Mouse (Mus musculus) kidney, adult 10 weeks (tissue): ENCODE measurements around the gene Zfp101. TPM values are rescaled to one million over a fixed set of nuclear protein-coding genes. Genes with fewer than 3 reads are reported as not detected.

Experiments
- polyA plus RNA-seq: library from polyadenylated mRNA; stranded (reverse); fragments of 350-450 nt; fragmentation: Illumina TruSeq; extraction: RNeasy Lipid Tissue Mini Kit (QIAGEN cat#74804); gene quantifications from one replicate; pipeline ENCODE4 v1.2.3, GENCODE M21; 2014; ENCODE audit warnings: low read depth, low replicate concordance

Gene Zfp101
- 28.3 TPM for polyA plus RNA-seq

DNA sequence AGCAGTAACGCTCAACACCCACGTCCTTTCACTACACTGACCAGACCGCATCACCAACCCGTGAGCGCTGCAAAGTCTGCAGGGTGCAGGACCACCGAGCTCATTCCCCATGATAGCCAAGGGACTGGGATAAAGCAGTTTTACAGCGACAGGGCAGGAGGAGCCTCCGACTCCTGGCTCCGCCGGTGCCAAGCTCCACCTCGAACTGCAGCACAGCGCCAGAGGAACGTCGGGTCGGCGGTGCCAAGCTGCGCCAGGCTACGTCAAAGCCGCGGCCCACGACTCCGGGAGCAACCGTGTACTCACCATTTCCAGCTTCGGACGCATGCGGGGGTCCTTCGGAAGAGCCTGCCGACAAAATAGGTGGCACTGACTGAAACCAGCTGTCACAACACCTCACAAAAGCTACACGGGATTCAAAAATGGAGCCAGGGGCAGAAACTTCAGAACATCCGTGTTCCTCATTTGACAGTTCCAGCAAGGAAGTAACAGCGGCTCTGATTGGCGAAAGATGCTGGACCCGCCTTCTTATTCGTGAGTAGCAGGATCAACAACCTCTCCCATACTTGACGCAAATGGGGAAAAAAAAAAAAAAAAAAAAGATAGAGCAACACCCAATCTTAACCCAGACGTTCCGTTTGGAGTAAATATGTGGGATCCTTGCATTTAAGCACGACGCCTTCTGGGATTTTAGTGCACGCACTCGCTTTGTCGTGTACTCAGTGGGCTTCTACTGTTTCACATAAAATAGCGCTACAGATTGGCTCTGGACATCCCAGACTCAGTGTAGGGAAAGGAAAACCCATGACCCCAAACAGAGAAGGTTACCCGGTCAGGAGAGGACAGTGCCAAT is at the start of gene Zfp101:
Gene Zfp101, minus strand, starts transcription at position 460 of the 853 bp plus-strand sequence.

DNA sequence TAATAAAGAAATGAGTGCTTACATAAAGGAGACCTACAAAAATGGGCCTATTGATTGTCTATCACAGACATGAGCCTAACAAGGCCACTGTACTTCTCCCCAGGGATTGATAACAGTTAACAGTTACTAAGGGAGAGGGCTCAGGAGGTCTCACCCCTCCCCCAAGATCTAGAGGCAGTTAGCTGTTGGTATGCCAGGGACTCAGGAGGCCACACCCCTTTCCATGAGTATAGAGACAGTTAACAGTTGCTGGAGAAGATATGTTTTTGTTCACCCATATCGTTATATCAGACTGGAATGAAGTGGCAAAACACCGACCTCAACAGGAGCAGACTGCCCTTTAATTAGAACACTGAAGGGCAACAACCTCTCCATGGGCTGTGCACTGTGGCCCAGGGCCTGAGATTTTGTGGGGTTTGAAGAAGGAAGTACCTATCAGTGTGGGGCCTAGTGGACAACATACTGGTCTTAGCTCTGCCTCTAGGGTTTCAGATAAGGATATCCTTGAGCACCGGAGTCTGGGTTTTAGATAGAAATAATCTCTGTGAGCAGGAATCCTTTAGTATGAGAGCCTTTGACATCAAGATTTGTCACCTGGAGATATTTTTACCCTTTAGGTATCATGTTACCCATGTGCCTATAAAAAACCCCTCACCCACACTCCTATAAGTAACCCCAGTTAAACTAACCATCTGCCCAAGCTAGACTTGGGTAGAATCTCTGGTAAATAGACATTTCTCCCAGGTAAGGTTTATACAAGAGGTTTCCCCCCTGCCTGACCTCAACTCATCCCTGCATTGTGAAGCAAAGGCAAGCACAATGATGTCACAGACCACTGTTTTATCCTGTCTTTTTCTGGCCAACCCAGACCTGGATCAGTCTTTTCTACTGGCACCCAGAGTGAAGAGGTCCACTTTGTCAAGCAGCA is 37.8 kb upstream of the Zfp101 start, which contains the start of gene Actl9:
Gene Actl9, plus strand, starts transcription at position 878 of the 928 bp plus-strand sequence.

DNA sequence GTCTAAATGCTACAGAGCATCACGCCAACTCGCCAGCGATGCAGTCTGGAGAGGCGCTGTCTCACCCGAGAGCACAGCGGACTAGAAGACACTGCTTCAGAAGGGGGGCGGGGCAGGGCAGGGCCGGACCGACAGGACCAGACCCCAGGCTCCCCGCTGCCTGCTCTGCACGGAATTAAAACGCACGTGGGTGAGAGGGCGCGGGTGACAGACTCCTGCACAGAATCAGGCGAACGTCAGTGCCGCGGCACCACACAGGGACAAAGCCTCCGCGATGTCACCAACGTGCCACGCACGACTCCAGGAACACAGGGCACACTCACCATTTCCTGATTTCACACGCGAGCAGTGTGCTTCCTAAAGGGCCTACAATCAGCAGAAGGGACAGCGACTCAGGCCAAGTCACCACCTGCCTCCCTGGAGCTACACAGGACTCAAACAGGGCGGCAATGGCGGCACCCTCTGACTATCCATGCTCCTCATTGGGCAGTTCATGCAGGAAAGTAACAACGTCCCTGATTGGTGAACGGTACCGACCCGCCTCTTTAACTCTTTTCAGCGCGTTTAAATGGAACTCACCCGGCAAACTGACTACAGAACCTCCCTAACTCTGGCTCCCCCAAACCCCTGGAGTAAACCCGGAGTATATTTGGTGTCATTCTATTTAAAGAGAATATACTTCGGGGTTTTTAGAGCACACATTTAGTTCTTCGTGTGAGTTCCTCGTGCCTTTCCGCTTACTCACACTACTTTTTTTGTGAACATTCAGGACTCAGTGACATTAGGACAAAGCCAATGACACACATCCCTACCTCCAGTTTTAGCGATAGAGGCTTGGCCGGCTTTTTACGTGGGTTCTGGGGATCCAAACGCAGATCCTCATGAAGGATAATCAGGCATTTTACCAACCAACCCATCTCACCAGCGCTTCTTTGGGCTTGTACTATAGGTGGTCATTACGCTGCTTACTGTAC is 35.7 kb downstream of the Zfp101 start, which contains the start of gene Zfp81:
Gene Zfp81, minus strand, starts transcription at position 468 of the 974 bp plus-strand sequence.

Other genes with a start within 250 kb of the Zfp101 start
- gene Olfr55, start 226.2 kb downstream of the Zfp101 start, polyA plus RNA-seq, result not detected
- gene Olfr239, start 203.3 kb downstream of the Zfp101 start, polyA plus RNA-seq, result not detected
- gene Olfr1564, start 173.0 kb downstream of the Zfp101 start, polyA plus RNA-seq, result not detected
- 29.4 TPM for gene Zfp955a, start 139.5 kb downstream of the Zfp101 start, polyA plus RNA-seq
- gene Olfr63, start 130.0 kb downstream of the Zfp101 start, polyA plus RNA-seq, result not detected
- 18.1 TPM for gene Zfp955b, start 105.1 kb downstream of the Zfp101 start, polyA plus RNA-seq
- gene Zfp81, start 35.8 kb downstream of the Zfp101 start, polyA plus RNA-seq, result 22.4 TPM
- gene Actl9, start 38.3 kb upstream of the Zfp101 start, polyA plus RNA-seq, result not detected
- 1.6 TPM for gene Adamts10, start 129.6 kb upstream of the Zfp101 start, polyA plus RNA-seq
- gene Myo1f, start 161.1 kb upstream of the Zfp101 start, polyA plus RNA-seq, result not detected
- gene Zfp414, start 234.4 kb upstream of the Zfp101 start, polyA plus RNA-seq, result 1.1 TPM
- not detected for gene Pram1, start 243.4 kb upstream of the Zfp101 start, polyA plus RNA-seq